Mouse (Mus musculus) kidney, adult 2 months (tissue): ENCODE measurements around the gene Gtf2h4.

Source experiments
- CTCF ChIP-seq: fragments of 200-500 bp; conservative IDR thresholded peaks from 2 replicates; pipeline ENCODE4 v1.5.1; 2011; ENCODE audit warnings: low read depth, mild to moderate bottlenecking, control low read depth, low read length, moderate library complexity, mixed read lengths; ENCODE audit not compliant: insufficient read depth, insufficient read length
- POLR2A ChIP-seq: fragments of 200-500 bp; IDR thresholded peaks from one replicate; pipeline ENCODE4 v1.6.1; 2011; ENCODE audit warnings: low read depth, low read length, control low read depth

- TF ChIP-seq CTCF, result no peak
- no peak for TF ChIP-seq POLR2A
These were observed 6.7 kb downstream of the Gtf2h4 start for GRCm38 (mm10) chr17:35666851-35667256.
